Mouse (Mus musculus): ENCODE measurements around the gene Nt5e. TPM values are rescaled to one million over a fixed set of nuclear protein-coding genes. Genes with fewer than 3 reads are reported as not detected.

Nt5e gene
- polyA plus RNA-seq, 1 experiment = 1.3 TPM

- H3K79me2 ChIP-seq (ENCODE audit: control insufficient read depth, insufficient read depth) = no peaks in the 10 kb centered on the region
- no peak overlapping the region for H3ac ChIP-seq (ENCODE audit: control insufficient read depth, insufficient read length)
- H3K27me3 ChIP-seq (ENCODE audit: control insufficient read depth, insufficient read depth, insufficient read length) = no peaks in the 10 kb centered on the region
- no peak overlapping the region for H3K4me3 ChIP-seq
- H3K4me2 ChIP-seq (ENCODE audit: low read depth) = no peak overlapping the region
- no peaks in the 10 kb centered on the region for H3K36me3 ChIP-seq (ENCODE audit: control insufficient read depth, insufficient read depth)
- TF ChIP-seq MYOD1 (IDR thresholded peaks at IDR 0.05; ENCODE audit: control insufficient read depth in 1 of 3, insufficient read length in 2 of 3, low read depth in 2 of 3) (no peak), POLR2AphosphoS2 (IDR thresholded peaks at IDR 0.05; ENCODE audit: insufficient read length, low read depth) (no peak), MAX (IDR thresholded peaks at IDR 0.05; ENCODE audit: low read depth) (no peak), REST (IDR thresholded peaks at IDR 0.05; ENCODE audit: insufficient read depth, insufficient read length) (no peak), CEBPB (IDR thresholded peaks at IDR 0.05; ENCODE audit: insufficient read depth, poor library complexity, severe bottlenecking) (no peak), MYOG (IDR thresholded peaks at IDR 0.05; ENCODE audit: control insufficient read depth in 1 of 3, insufficient read depth in 1 of 3, insufficient read length in 2 of 3, low read depth in 2 of 3) (no peak), SRF (IDR thresholded peaks at IDR 0.05; ENCODE audit: control insufficient read depth, insufficient read length, low read depth) (no peak), USF1 (IDR thresholded peaks at IDR 0.05; ENCODE audit: low read depth) (no peak), POLR2A (IDR thresholded peaks at IDR 0.05; ENCODE audit: insufficient read length, low read depth) (no peak), E2F4 (IDR thresholded peaks at IDR 0.05; ENCODE audit: insufficient read depth) (no peak), TCF3 (IDR thresholded peaks at IDR 0.05; ENCODE audit: insufficient read length, low read depth) (no peak)
Observed at GRCm38 (mm10) chr9:88368476-88368875, 41.5 kb downstream of the Nt5e start.

- peaks cover under 1% of the 10 kb centered on the region for H3K36me3 ChIP-seq (ENCODE audit: control insufficient read depth, insufficient read depth)
- H3K79me2 ChIP-seq (ENCODE audit: control insufficient read depth, insufficient read depth) = no peaks in the 10 kb centered on the region
Observed at GRCm38 (mm10) chr9:88369666-88370065, 42.7 kb downstream of the Nt5e start.

GRCm38 (mm10) chr9:88371201-88371600, 44.2 kb downstream of the Nt5e start:
- Histone ChIP-seq H3K4me2 (ENCODE audit: low read depth) (no peak overlapping the region), H3K4me3 (no peak overlapping the region), H3K79me2 (ENCODE audit: control insufficient read depth, insufficient read depth) (no peaks in the 10 kb centered on the region), H3K36me3 (ENCODE audit: control insufficient read depth, insufficient read depth) (peaks cover 3% of the 10 kb centered on the region), H3ac (ENCODE audit: control insufficient read depth, insufficient read length) (no peak overlapping the region), H3K27me3 (ENCODE audit: control insufficient read depth, insufficient read depth, insufficient read length) (no peaks in the 10 kb centered on the region)
- TF ChIP-seq MYOD1 (IDR thresholded peaks at IDR 0.05; ENCODE audit: control insufficient read depth in 1 of 3, insufficient read length in 2 of 3, low read depth in 2 of 3) (peak in 1 of 3 experiments; percentile 28), TCF12 (IDR thresholded peaks at IDR 0.05; ENCODE audit: insufficient read depth, poor library complexity, severe bottlenecking) (no peak)

More at GRCm38 (mm10) chr9:88369666-88370065, 42.7 kb downstream of the Nt5e start:
- no peak for TF ChIP-seq POLR2AphosphoS2 (IDR thresholded peaks at IDR 0.05; ENCODE audit: insufficient read length, low read depth)
- no peak for TF ChIP-seq TCF3 (IDR thresholded peaks at IDR 0.05; ENCODE audit: insufficient read length, low read depth)
- no peak for TF ChIP-seq REST (IDR thresholded peaks at IDR 0.05; ENCODE audit: insufficient read depth, insufficient read length)
- no peak for TF ChIP-seq POLR2A (IDR thresholded peaks at IDR 0.05; ENCODE audit: insufficient read length, low read depth)
- no peak for TF ChIP-seq CEBPB (IDR thresholded peaks at IDR 0.05; ENCODE audit: insufficient read depth, poor library complexity, severe bottlenecking)
- TF ChIP-seq MAX (IDR thresholded peaks at IDR 0.05; ENCODE audit: low read depth) = no peak
- TF ChIP-seq MYOG (IDR thresholded peaks at IDR 0.05; ENCODE audit: control insufficient read depth in 1 of 3, insufficient read depth in 1 of 3, insufficient read length in 2 of 3, low read depth in 2 of 3) = no peak
- no peak for TF ChIP-seq TCF12 (IDR thresholded peaks at IDR 0.05; ENCODE audit: insufficient read depth, poor library complexity, severe bottlenecking)
- TF ChIP-seq MYOD1 (IDR thresholded peaks at IDR 0.05; ENCODE audit: control insufficient read depth in 1 of 3, insufficient read length in 2 of 3, low read depth in 2 of 3) = no peak
- TF ChIP-seq USF1 (IDR thresholded peaks at IDR 0.05; ENCODE audit: low read depth) = no peak
- TF ChIP-seq SRF (IDR thresholded peaks at IDR 0.05; ENCODE audit: control insufficient read depth, insufficient read length, low read depth) = no peak
- TF ChIP-seq E2F4 (IDR thresholded peaks at IDR 0.05; ENCODE audit: insufficient read depth) = no peak
- no peak overlapping the region for H3K4me3 ChIP-seq
- H3ac ChIP-seq (ENCODE audit: control insufficient read depth, insufficient read length) = no peak overlapping the region
- no peak overlapping the region for H3K4me2 ChIP-seq (ENCODE audit: low read depth)
- H3K27me3 ChIP-seq (ENCODE audit: control insufficient read depth, insufficient read depth, insufficient read length) = no peaks in the 10 kb centered on the region

GRCm38 (mm10) chr9:88373001-88373400, 46.0 kb downstream of the Nt5e start:
- TF ChIP-seq TCF12 (IDR thresholded peaks at IDR 0.05; ENCODE audit: insufficient read depth, poor library complexity, severe bottlenecking) (no peak), REST (IDR thresholded peaks at IDR 0.05; ENCODE audit: insufficient read depth, insufficient read length) (no peak), MYOD1 (IDR thresholded peaks at IDR 0.05; ENCODE audit: control insufficient read depth in 1 of 3, insufficient read length in 2 of 3, low read depth in 2 of 3) (no peak), USF1 (IDR thresholded peaks at IDR 0.05; ENCODE audit: low read depth) (no peak), SRF (IDR thresholded peaks at IDR 0.05; ENCODE audit: control insufficient read depth, insufficient read length, low read depth) (no peak), E2F4 (IDR thresholded peaks at IDR 0.05; ENCODE audit: insufficient read depth) (no peak), CEBPB (IDR thresholded peaks at IDR 0.05; ENCODE audit: insufficient read depth, poor library complexity, severe bottlenecking) (no peak), TCF3 (IDR thresholded peaks at IDR 0.05; ENCODE audit: insufficient read length, low read depth) (no peak)
- H3K4me3 ChIP-seq = no peak overlapping the region
- no peaks in the 10 kb centered on the region for H3K27me3 ChIP-seq (ENCODE audit: control insufficient read depth, insufficient read depth, insufficient read length)
- no peak overlapping the region for H3ac ChIP-seq (ENCODE audit: control insufficient read depth, insufficient read length)
- H3K79me2 ChIP-seq (ENCODE audit: control insufficient read depth, insufficient read depth) = no peaks in the 10 kb centered on the region
- peaks cover 3% of the 10 kb centered on the region for H3K36me3 ChIP-seq (ENCODE audit: control insufficient read depth, insufficient read depth)
- peak overlapping the region; percentile 44 for H3K4me2 ChIP-seq (ENCODE audit: low read depth)

GRCm38 (mm10) chr9:88377483-88377882, 50.5 kb downstream of the Nt5e start:
- peaks cover 12% of the 10 kb centered on the region for H3K36me3 ChIP-seq (ENCODE audit: control insufficient read depth, insufficient read depth)
- no peak overlapping the region for H3K4me3 ChIP-seq
- no peaks in the 10 kb centered on the region for H3K79me2 ChIP-seq (ENCODE audit: control insufficient read depth, insufficient read depth)
- TF ChIP-seq POLR2A (IDR thresholded peaks at IDR 0.05; ENCODE audit: insufficient read length, low read depth) = no peak
- TF ChIP-seq USF1 (IDR thresholded peaks at IDR 0.05; ENCODE audit: low read depth) = no peak
- TF ChIP-seq TCF3 (IDR thresholded peaks at IDR 0.05; ENCODE audit: insufficient read length, low read depth) = no peak
- no peak for TF ChIP-seq MYOD1 (IDR thresholded peaks at IDR 0.05; ENCODE audit: control insufficient read depth in 1 of 3, insufficient read length in 2 of 3, low read depth in 2 of 3)
- TF ChIP-seq CEBPB (IDR thresholded peaks at IDR 0.05; ENCODE audit: insufficient read depth, poor library complexity, severe bottlenecking) = no peak
- no peak for TF ChIP-seq SRF (IDR thresholded peaks at IDR 0.05; ENCODE audit: control insufficient read depth, insufficient read length, low read depth)
- TF ChIP-seq POLR2AphosphoS2 (IDR thresholded peaks at IDR 0.05; ENCODE audit: insufficient read length, low read depth) = no peak
- TF ChIP-seq E2F4 (IDR thresholded peaks at IDR 0.05; ENCODE audit: insufficient read depth) = no peak
- TF ChIP-seq MAX (IDR thresholded peaks at IDR 0.05; ENCODE audit: low read depth) = no peak
- TF ChIP-seq MYOG (IDR thresholded peaks at IDR 0.05; ENCODE audit: control insufficient read depth in 1 of 3, insufficient read depth in 1 of 3, insufficient read length in 2 of 3, low read depth in 2 of 3) = no peak
- no peak for TF ChIP-seq REST (IDR thresholded peaks at IDR 0.05; ENCODE audit: insufficient read depth, insufficient read length)
- TF ChIP-seq TCF12 (IDR thresholded peaks at IDR 0.05; ENCODE audit: insufficient read depth, poor library complexity, severe bottlenecking) = no peak
- H3K4me2 ChIP-seq (ENCODE audit: low read depth) = no peak overlapping the region
- H3K27me3 ChIP-seq (ENCODE audit: control insufficient read depth, insufficient read depth, insufficient read length) = no peaks in the 10 kb centered on the region
- H3ac ChIP-seq (ENCODE audit: control insufficient read depth, insufficient read length) = no peak overlapping the region
